Mouse (Mus musculus) fibroblast of lung, adult 2 months (primary cell): ENCODE results near the gene Gm17361.
"Not testable (repeated sequence)": the region's sequence is repeated elsewhere in the genome, so short reads cannot be mapped to it uniquely, and the experiment has no call there.

Experiments
- DNase-seq: peaks from one replicate; pipeline ENCODE4 v3.0.0-alpha.2; 2011; ENCODE audit warnings: low read depth

Gm17361 gene

GRCm38 (mm10) chrX:125003863-125004262 lies at the start of gene Gm17361:
TSS of gene Gm17361 (plus strand) at chrX:125004163.
- DNase-seq, result not testable (repeated sequence)
